Mouse (Mus musculus): ENCODE data around the gene Golt1a.
"Not testable (repeated sequence)": the region's sequence is repeated elsewhere in the genome, so short reads cannot be mapped to it uniquely, and the experiment has no call there.

The Golt1a gene

GRCm38 (mm10) chr1:133306842-133307241 is 2.8 kb upstream of the Golt1a start:
- DNase-seq (ENCODE audit: low spot score) = peak; percentile 81

- peak; percentile 91 for DNase-seq (ENCODE audit: low spot score)
Observed at GRCm38 (mm10) chr1:133307318-133307717, 2.3 kb upstream of the Golt1a start.

- peak; percentile 17 for DNase-seq (ENCODE audit: low spot score)
Observed at GRCm38 (mm10) chr1:133311240-133311639, 1.6 kb downstream of the Golt1a start.

GRCm38 (mm10) chr1:133311946-133312345 is 2.3 kb downstream of the Golt1a start:
- peak; percentile 18 for DNase-seq (ENCODE audit: low spot score)

- DNase-seq (ENCODE audit: low spot score) = peak; percentile 84
Observed at GRCm38 (mm10) chr1:133314364-133314763, 4.8 kb downstream of the Golt1a start.

GRCm38 (mm10) chr1:133315775-133316174 is 6.2 kb downstream of the Golt1a start:
- no peak for DNase-seq (ENCODE audit: low spot score)

GRCm38 (mm10) chr1:133316577-133316976 is 7.0 kb downstream of the Golt1a start:
- DNase-seq (ENCODE audit: low spot score) = no peak

GRCm38 (mm10) chr1:133317149-133317548 is 7.5 kb downstream of the Golt1a start:
- no peak for DNase-seq (ENCODE audit: low spot score)

- DNase-seq (ENCODE audit: low spot score) = no peak
Observed at GRCm38 (mm10) chr1:133321267-133321925, 11.8 kb downstream of the Golt1a start, which contains the start of gene Kiss1. TSS of gene Kiss1 (plus strand) at chr1:133321875.

GRCm38 (mm10) chr1:133323333-133323732 is 13.7 kb downstream of the Golt1a start:
- DNase-seq (ENCODE audit: low spot score) = no peak

- DNase-seq (ENCODE audit: low spot score) = no peak
Observed at GRCm38 (mm10) chr1:133325951-133326350, 16.4 kb downstream of the Golt1a start.

- no peak for DNase-seq (ENCODE audit: low spot score)
Observed at GRCm38 (mm10) chr1:133327094-133327493, 17.5 kb downstream of the Golt1a start.

GRCm38 (mm10) chr1:133328299-133328795 is 18.7 kb downstream of the Golt1a start:
- DNase-seq (ENCODE audit: low spot score) = no peak

- DNase-seq (ENCODE audit: low spot score) = peak; percentile 27
Observed at GRCm38 (mm10) chr1:133328896-133329637, 19.5 kb downstream of the Golt1a start.

GRCm38 (mm10) chr1:133329638-133329964 is 20.0 kb downstream of the Golt1a start:
- peak; percentile 32 for DNase-seq (ENCODE audit: low spot score)

- DNase-seq (ENCODE audit: low spot score) = no peak
Observed at GRCm38 (mm10) chr1:133331142-133331541, 21.5 kb downstream of the Golt1a start.

- DNase-seq (ENCODE audit: low spot score) = no peak
Observed at GRCm38 (mm10) chr1:133332656-133333430, 23.2 kb downstream of the Golt1a start.

GRCm38 (mm10) chr1:133333937-133334336 is 24.3 kb downstream of the Golt1a start:
- no peak for DNase-seq (ENCODE audit: low spot score)

GRCm38 (mm10) chr1:133340403-133340802 is 30.8 kb downstream of the Golt1a start:
- not testable (repeated sequence) for DNase-seq (ENCODE audit: low spot score)

GRCm38 (mm10) chr1:133344357-133344756 is 34.8 kb downstream of the Golt1a start:
- no peak for DNase-seq (ENCODE audit: low spot score)

GRCm38 (mm10) chr1:133346531-133346930 is 36.9 kb downstream of the Golt1a start:
- no peak for DNase-seq (ENCODE audit: low spot score)

- DNase-seq (ENCODE audit: low spot score) = no peak
Observed at GRCm38 (mm10) chr1:133347226-133347625, 37.6 kb downstream of the Golt1a start.
